Mouse (Mus musculus) hindlimb bud, embryonic 11.5 days (tissue): ENCODE measurements at regions not wholly inside any gene's neighbourhood (a gene's known extent, or its start where the extent isn't known, plus 50 kb on each side); places are given as distances from the start of the nearest gene placed in this dataset.
A peak's percentile ranks its signal among the peaks of the same experiment; 100 is the strongest.

Source experiments
- DNase-seq: peaks from one replicate; pipeline ENCODE4 v3.0.0-alpha.2; 2012; ENCODE audit warnings: low read depth, low spot score; ENCODE audit errors: extremely low spot score

DNA sequence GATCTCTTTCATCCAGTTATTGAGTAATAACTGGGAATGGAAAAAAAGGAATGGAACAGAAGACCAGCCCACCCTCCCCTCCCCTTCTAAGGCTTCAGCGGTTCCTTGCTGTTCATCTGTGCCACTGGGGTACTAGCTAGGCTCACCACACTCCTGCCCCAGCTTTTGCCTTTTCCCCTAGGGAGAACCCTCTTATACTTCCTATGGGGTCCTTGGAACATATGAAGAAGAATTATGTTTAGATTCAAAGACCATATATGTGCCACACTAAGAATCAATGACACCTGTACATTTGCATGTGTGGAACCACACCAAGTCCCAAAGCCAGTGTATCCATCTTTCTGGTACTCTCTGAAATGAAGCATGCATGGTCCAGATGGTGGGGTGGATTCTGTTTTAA is 324.3 kb downstream of the Tns1 start:
- DNase-seq: no peak

DNA sequence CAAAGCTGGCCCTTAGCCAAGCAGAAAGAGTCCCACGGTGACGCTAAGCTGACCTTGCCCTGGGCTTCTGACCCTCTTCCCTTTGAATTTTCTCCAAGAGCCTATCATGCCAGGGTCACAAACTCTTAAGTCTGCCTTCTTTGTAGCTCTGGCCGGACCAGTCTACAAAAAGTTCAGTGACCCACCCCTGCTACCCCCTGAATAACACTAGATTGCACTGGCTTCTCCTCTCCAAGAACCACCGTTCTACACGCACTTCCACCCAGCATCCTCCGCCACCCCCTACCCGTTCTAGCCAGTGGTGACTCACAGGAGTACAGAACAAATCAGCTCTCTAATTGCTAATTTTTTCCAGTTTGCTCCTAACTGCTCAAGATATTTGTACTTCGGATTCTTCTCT is 325.0 kb downstream of the Tns1 start:
- DNase-seq: no peak

DNA sequence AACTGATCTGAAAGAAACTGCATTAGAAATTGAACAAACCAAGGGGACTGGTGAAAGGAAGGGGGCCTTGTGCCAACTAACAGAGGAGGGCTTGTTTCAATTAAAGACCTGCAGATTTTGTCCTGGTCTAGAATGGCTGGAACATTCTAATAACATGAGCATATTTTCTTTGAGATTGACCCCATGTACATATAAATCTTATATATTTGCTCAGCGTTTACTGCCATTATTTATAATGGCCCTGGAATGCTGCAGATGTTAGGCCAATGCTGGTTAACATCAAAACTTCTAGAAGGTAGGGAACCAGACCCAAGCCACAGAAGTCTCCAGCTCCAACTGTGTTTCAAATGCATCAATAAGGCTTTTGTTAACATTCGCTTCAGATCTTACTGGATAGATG is 326.4 kb downstream of the Tns1 start:
- DNase-seq: no peak

DNA sequence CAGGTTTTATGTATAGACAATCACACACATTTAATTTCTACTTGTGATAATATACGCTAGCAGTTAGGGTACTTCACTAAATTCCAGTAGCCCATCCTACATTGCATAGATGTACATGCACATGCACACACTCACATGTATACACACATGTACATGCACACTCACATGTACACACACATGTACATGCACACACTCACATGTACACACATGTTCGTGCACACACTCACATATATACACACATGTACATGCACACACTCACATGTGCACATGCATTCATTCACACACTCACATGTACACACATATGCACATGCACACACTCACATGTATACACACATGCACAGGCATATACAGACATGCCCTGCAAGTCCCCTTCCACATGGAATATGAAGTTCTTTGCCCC is 326.8 kb downstream of the Tns1 start:
- DNase-seq: no peak

DNA sequence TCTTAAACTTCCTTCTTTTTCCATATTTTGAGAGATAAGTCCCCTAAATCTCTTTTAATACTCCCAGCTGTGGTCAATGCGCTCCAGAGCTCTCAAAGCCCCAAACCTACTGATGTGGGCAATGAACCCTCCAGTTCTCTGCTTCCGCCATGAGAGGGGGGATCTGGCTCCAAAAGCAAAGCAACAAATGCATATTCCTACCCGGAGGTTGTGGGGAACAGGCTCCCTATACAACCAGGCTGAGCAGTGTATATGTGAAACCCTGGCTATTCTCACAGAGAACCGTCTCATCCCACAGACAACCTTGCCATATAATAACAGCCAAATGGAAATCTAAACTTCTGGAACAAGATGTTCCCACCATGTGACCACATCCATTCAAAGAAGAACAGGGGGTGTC is 330.4 kb downstream of the Tns1 start:
- no peak for DNase-seq

DNA sequence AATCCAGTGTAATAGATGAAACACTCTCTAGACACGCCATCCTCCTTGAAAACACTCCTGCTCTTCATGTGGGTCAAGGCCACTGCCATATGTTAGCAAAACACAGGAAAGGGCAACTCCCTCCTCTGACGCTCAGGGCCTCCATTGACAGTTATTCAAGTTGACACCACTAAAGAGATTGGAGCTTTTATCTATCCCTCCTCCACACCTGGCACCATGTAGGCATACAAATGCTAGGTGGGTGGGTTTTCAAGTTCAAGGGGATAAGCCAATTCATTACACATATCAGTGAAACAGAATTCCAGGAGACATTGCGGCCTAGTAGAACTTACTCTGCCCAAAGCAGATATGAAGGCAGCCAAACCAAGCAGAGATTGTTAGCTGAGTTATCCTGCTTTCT is 331.0 kb downstream of the Tns1 start:
- DNase-seq: no peak

DNA sequence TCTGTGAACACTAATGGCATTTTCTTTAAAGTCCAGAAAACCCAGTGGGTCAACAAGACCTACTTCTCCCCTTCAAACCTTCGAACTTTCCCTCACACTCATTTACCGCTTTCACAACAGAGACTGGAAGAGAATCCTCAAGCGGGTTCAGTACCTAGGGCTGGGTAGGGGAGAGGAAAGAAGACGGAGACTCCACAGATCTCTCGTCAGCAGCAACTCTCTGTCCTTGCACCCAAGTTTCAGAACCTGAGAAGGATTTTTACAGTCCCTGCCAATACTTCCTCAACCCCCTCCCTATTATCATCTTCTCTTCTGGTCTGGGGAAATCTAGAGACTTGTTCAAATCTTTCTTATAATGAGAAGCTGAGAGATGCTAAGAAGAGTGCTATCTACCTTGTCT is 331.9 kb downstream of the Tns1 start:
- no peak for DNase-seq

DNA sequence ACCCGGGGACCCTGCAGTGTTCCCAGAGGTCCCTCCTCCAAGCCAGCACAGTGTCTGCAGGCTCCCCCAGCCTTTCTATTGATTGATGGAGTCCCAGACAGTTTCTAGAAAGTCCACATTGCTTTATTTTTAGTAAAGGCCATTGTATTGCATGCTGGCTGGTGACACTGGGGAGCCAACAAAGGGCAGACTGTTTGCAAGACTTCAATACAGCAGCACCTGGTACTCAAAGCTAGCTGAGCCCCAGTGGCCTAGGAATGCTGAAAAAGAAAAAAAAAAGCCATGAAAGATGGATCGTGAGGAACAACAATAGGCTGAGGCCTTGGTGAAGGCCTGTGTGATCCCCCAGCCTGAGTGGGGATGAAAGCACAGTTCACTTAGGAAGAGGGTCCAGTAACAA is 336.6 kb downstream of the Tns1 start:
- no peak for DNase-seq

DNA sequence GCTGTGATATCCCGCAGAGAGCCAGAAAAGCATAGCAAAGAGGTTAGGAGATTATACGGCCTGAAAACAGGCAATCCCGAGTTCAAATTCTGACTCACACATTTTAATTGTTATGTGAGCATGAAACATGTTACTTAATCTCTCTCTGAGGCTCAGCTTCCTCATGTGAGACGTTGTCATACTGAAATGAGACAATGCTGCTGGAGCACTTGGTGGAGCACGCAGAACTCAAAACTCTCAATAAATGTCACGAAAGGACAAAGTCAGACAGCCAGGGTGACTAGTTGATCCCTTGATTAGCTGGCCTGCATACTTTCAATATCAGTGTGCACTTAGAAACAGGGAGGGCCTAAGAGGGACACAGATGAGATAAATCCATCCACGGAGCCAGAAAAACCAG is 337.0 kb downstream of the Tns1 start:
- no peak for DNase-seq

DNA sequence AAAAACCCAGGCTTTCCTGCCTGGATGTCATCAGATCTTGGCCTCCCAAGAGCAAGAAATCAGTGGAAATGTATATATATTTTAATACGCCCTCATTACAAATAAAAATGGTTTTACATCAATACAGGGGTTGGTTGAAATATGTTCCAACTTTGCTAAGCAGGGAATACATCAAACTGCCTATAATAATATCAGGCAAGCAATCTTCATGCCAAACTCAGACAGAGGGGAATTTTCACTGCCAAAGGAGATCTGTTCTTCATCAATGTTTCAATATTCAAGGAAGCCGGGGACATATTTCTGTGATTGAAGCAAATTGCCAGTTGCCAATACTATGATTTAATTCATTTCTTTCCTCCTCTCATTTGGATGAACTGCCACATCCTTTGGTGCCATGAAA is 340.9 kb downstream of the Tns1 start:
- DNase-seq: no peak

DNA sequence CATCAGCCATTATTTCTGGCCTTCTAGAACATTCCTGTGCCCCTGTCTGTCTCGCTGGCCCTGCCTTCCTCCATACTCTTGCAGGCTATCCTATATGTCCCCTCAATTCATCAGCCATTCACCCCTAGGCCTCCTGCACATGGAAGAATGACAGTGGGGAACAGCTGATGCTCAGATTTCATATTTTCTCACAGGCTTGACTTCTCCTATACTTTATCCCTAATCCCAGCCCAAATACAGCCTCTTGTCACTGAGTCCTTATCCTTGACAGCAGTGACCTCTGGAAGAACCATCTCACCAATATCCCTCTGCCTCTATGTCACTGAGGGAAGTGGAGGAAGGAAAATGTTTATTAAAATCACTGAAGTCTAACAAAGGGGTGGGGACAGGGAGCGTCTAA is 341.4 kb downstream of the Tns1 start:
- DNase-seq: no peak

DNA sequence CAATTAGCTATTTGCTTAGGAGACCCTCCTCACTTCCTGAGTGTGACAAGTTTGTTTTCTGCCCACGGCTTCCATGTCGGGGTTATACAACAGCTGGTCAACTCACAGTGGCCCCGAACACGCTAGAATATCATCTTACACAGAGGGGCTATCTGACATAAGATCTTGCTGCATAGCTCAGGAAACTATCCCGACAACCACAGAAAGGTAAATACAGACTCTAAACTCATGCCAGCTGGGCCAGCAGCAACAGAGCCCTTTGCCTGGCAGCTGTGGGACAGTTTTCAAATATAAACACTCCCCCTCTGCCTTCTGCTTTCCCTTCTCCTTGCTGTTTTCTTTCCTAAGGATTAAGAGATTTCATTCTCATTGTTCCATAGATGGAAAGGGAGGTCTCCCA is 352.5 kb downstream of the Tns1 start:
- no peak for DNase-seq

DNA sequence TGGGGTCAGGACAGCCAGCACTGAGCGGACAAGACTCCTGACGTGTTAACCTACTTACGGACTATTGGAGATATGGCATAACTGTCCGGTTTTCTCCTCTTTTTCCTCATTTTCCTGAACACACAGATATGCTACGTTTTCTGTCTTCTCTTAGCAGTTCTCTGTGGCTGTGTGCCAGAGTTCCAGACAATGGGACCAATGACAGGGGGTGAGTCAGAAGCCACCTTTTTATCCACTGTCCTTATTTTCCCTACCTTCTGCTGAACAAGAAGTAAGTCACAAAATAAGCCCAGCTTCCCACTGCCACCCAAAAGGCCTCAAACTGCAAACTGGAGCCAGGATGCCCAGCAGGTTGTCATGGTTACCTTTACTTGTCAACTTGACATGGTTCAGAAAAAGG is 353.6 kb downstream of the Tns1 start:
- no peak for DNase-seq

DNA sequence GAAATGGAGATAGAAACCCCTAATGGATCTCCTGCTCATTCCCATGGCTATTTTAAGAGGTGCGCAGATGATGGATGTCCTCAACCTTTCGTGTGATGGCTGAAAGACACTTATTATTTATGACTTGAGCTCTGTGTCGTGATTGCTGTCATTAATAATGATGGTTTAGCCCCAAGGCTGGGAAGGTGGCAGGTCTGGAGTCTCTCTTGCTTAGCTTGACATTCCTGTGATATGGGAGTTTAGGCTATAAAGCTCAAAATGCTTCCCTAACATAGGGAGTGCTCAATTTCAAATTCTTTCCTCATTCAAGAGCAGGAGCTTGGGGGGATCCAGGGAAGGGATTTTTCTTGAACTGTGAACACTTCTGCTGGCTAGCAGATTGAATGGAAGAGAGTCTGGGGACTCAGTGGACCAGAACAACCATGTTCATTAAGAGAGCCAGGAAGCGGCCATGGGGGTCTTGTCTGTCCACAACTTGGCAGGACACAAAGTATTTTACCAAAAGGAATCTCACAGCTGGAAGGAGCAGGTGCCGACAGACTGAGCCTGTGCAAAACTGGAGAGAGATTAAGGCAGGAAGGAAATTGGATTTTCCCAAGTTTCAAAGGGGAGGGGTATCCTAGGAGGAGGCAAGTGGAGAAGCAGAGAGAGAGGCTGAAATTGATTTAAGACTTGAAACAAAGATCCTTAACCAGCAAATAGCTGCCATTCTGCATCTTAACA is 359.5 kb downstream of the Tns1 start:
- DNase-seq: peak; percentile 53

DNA sequence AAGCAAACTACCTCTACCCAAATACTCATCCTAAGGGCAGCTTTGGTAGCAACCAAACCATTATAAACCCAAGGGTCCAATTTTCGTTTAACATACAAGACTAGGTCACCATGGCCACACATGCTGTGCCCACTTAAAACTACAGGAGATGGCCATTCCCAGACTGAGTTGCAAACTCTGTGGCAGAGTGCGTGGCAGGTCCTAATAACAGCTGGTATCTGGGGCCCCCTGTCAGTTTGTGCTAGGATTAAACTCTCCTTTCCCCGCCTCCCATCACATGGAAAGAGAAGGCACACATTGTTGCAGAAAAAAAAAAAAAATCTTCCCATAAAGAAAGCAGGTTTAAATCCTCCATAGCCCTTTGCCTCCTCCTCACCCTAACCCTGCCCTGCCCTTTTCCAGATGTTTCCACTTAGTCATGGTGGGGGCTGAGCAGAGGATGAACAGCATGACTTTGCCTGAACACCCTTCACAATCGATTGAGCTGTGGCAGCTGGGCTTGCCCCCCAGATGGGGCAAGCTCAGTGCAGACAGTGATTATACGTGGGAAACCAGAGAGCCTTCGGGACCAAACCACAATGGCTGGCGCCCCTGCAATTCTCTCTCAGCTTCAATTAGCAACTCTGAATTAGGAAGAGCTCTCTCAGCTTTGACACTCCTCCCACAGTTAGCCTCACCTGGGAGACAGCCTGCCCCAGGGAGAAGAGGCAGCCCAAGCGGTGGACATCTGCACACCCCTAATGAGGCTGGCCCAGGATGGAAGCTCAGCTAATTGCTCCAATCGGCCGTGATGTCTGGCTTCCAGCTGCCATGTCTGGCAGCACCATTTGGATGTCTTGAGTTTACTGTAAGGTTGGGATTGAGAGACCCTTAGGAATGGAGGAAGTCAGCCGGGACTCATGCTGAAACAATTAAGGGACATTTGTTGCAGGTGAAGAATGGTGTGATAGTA is 365.9 kb downstream of the Tns1 start:
- peak; percentile 61 for DNase-seq

DNA sequence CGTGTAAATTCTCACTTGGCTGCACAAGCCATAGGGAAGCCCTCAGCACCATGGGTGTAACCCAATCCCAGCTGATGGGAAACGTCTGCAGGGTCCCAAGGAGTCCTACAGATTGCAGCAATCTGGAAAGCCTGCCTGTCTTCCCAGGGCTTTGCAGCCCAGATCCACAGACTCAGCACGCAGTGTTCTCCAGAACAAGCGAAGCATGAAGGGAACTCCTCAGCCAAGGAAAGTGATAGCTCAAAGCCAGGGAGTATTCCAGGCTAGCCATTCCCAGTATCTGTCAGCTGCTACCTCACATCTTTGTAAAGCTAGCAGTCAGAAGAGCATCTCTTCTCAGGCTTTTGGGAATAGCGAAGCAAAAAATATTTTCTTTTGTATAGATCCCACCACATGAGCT is 368.5 kb downstream of the Tns1 start:
- no peak for DNase-seq

DNA sequence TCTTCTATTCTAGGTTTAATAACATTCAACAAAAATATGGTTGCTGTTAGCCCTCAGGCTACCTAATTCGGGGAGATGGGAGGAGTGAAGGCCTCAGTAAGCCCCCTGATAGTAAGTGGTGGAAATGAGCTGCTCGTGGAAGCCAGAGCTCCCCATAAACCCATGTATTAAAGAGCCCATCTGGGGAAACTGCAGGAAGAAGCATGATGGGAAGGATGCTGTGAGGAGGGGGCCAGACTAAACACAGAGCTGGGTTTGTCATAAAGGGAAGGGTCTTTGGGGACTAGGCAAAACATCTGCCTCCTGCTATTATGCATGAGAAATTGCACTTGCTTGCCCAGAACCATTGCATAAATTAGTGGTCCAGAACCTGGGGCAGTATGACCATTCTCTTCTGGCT is 369.3 kb downstream of the Tns1 start:
- DNase-seq: no peak

DNA sequence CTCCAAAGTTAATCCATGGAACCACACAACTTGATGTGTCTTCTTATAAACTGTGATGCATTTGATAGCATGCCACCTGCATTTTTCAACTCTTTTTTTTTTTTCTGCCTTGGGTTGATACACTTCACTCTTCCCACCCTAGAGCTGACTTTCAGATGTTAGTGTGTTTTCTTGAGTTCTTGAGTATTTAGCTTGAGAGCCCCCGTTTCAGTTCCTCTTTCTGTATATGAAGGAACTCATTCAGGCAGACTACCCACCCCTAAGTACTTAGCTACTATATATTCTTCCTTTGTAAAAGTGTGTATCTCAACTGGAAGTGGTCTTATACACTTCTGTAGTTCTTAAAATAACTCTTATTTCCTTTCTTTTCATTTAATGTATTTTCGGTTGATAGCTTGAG is 371.1 kb downstream of the Tns1 start:
- no peak for DNase-seq

DNA sequence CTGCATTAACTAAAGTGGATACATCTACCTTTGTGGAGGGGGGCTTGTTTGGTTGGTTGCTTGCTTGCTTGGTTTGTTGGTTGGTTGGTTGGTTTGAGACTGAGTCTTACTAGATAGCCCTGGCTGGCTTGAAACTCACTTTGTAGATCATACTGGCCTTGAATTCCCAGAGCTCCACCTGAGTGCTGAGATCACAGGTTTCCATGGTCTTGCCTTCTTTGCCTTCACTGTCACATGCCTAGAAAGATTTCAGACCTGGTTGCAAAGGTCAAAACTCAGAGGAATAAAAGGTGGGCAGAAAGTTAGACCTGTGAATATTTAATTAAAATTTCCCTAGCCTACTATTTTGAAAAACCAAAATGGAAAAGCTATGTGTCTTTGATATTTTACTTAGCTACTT is 375.5 kb downstream of the Tns1 start:
- DNase-seq: no peak

DNA sequence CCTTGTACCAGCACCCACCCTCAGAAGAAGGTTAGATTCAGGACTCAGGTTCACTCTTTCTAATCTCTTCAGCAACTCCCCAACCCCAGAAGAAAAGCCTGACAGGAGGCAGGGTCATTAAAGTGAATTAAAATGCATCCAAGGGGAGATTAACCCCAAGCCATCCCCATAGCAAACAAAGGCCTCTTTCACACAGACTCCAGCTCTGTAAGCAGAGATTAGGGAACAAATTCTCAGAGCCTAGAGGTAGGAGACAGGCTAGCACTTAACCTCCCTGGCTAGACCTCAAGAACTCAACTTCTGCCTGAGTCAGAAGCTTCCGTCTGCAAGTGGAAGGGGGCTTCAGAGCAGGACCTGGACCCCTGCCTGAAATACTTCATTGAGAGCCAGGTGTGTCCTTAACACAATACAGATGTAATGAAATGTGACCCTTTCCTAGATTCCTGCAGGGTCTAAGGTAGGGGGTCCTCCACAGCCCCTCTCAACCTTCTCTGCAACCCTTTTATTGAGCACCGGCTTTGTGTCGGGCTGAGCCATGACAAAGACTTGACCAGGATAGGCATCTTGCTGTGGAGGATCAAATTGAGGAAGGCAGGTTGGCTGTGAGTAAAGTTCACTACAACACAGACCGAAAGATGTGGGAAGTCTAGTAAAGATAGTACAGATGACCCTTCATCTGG is 379.6 kb downstream of the Tns1 start:
- no peak for DNase-seq

DNA sequence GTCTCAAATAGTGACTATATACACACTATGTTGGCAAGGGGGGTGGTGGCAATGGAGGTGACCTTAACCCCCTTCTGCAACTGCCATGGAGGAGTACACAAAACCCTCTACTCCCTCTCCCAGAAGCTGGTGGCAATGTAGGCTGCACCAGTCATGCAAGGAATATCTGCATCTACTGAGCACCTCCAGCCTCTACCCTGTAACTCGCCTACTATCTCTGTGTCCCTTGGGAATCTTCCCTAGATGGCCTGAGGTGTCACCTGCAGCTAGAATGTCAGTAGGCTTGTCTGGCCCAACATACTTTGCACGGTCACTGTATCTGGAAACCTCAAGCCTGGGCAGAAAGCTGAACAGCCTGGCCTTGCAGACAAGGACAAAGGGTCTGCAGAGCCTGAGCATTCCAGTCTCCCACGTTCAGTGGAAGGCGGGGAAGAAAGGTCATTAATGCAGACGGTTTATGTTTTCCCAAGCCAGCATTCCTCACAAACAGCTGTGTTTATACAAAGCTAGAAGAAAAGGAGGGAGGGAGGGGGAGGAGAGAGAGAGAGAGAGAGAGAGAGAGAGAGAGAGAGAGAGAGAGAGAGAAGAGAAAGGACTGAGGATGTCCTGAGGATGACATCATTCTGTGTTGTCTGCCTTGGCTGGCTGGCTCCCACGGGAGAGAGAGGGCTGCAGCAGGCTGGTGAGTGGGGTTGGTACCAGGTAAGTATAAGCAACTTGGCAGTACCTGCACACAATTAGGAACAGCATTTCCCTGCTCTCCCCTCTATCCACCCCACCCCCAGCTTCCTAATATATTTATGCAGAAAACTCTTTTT is 380.3 kb downstream of the Tns1 start:
- DNase-seq: no peak
